Mouse (Mus musculus) cerebellum, adult 11-12 months (tissue): ENCODE measurements around the gene Tmem87b.
A peak's percentile ranks its signal among the peaks of the same experiment; 100 is the strongest.

Source experiments
- DNase-seq: peaks from one replicate; pipeline ENCODE4 v3.0.0; 2022

Gene Tmem87b

GRCm38 (mm10) chr2:128817786-128818681 is at the start of gene Tmem87b:
Gene Tmem87b (plus strand): TSS chr2:128818118.
- peak; percentile 98 for DNase-seq

DNA sequence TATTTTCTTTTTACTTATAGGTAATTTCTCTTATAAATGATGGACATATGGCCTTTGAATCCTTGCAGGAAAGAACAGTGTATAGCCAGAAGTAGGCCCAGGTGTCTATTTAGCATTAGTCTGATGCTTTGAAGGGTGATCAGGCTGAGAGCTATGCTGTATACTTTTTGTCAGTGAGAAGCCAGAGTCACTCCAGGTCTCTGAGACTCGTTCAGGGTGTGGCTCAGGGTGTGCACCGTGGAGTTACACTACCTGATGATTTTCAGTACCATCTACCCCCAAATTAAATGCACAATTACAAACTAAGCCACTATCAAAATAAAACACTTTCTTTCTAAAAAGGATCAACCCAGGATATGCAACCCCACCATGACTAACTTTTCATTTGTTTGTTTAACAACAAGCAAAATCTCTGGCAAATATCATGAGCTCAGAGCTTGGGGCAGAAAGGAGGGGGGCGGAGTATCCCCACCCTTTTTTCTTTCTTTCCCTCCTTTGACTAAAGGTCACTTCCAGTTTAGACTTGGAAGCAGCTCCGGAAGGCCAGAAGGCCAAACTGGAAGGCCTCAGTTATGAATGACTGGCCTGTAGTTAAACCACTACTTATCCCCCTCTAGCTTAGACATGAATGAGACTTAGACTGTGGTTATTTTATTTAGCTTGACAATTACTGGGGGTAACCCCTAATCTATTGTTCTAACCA is 49.2 kb upstream of the Tmem87b start:
- no peak for DNase-seq

DNA sequence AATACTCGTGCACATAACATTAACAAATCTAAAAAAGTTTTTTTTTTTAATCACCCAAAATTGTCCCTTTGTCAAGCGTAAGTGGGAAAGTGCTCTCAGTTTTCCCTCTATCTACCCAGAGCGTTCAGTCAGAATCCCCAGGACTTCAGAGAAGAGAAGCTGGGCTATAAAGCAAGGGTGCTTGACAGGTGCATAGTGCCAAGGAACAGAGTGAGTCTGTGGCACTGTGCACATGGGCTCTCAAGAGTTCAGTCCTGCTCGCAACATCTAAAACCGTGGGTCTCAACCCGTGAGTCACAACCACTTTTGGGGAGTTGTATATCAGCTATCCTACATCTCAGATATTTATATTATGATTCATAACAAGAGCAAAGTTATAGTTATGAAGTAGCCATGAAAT is 47.4 kb upstream of the Tmem87b start:
- no peak for DNase-seq

- no peak for DNase-seq
These were observed 46.9 kb upstream of the Tmem87b start for GRCm38 (mm10) chr2:128771048-128771447.

- DNase-seq, result no peak
These were observed 46.1 kb upstream of the Tmem87b start for GRCm38 (mm10) chr2:128771750-128772338.

- DNase-seq, result no peak
These were observed 35.7 kb upstream of the Tmem87b start for GRCm38 (mm10) chr2:128782231-128782630.

DNA sequence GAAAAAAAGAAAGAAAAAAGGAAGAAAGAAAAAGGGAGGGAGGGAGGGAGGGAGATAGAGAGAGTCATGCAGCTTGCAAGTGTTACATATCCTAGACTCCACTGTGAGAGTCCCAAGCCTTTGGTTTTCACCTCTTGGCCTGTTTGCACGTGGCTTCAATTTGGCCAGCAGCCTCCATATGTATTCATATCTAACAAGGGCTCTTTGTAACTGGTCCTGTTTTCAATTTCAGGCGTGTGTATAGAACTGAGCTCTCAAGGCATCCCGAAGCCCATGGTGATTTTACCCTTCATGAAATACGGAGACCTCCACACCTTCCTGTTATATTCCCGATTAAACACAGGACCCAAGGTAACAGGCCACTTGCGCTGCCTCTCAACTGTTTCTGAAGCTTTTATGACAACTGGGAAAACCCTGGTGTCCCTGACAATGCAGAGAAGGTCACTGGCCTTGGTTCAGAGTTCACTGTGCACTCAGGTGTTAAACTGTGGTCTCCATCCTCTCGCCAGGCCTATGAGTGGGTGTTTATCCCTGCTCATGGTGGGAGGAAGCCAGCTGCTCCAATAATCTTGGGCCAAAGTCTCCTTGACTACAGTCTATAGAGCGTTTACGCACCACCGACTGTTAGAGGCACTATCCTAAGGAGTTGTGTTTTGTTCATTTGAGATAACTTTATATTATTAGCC is 34.1 kb upstream of the Tmem87b start:
- DNase-seq, result no peak

GRCm38 (mm10) chr2:128784814-128785213 is 33.1 kb upstream of the Tmem87b start:
- no peak for DNase-seq

DNA sequence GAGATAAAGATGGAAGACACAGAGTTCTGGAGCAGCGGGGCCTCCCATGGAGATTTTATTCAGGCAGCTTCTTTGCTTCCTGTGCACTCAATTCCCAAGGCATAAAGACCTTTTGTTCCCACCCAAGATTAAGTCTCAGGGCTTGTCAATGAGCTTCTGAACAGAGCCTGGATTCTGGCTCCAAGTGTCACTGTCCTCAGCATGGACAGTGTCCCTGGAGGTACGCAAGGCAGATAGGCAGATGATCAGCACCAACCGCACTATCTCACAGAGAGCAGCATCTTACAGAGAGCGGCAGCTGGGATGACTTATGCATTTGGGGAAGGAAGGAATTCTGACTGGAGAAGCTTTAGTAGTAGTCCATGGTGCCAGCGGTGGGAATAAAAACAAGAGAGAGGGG is 31.6 kb upstream of the Tmem87b start:
- DNase-seq, result no peak

DNA sequence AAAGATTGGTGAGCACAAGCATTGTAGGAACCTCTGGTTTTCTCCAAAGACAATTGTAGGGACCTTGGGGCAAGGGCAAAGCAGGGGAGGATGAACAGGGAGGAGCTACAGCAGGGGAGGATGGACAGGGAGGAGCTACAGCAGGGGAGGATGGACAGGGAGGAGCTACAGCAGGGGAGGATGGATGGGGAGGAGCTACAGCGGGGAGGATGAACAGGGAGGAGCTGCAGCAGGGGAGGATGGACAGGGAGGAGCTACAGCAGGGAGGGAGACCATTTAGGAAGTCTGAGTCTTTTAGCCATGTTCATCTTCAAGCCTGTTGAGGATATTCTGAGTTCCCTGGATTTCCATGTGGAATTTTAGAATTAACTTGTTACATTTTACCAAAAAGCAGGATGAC is 31.1 kb upstream of the Tmem87b start:
- no peak for DNase-seq

DNA sequence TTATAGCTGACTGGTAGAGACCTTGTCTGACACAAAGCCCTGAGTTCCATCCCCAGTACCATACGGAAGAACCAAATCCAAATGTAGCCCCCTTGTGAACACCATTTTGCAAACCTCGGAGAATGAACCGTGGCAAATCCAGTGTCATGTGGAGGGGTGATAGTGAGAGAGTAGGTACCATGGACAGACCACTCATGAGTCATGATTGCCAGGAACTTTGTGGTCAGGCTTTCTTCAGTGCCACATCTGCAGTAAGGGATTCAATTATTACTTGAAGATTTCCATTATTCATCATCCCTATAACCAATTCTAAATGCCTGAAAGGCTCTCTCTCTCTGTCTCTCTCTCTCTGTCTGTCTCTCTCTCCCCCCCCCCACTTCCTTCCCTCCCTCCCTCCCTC is 30.1 kb upstream of the Tmem87b start:
- DNase-seq, result no peak

DNA sequence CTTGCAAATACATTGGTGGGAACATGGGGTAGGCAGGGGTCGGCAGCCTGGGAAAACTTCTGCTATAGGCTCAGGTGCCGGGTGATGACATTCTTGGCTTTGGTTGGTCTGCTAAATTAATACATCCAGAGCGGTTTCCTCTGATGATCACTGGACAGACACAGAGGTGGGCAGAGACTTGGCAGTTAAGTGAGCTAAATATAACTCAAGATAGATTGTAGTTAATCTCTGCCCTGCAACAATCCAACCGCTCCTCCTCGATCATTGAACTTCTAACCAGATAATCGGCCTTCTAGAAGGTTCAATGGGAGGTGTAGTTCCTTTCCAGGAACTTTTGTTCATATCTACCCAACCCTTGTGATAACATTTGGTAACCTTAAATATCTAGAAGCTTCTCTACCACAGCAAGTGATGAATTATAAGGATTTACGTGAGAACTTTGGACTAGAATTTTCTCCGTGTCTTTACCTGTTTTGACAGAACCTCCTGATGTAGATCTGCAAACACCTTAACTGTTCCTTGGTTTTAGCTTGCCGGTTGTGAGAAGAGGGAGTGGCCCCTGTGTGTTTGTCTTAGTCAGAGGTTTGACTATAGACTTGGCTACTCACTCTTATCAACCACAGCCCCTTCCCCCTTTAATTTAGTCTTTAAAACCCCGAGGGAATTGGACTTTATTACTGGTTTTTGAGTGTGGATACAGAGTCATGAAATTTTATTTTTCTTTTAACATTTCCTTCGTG is 26.9 kb upstream of the Tmem87b start:
- no peak for DNase-seq

DNA sequence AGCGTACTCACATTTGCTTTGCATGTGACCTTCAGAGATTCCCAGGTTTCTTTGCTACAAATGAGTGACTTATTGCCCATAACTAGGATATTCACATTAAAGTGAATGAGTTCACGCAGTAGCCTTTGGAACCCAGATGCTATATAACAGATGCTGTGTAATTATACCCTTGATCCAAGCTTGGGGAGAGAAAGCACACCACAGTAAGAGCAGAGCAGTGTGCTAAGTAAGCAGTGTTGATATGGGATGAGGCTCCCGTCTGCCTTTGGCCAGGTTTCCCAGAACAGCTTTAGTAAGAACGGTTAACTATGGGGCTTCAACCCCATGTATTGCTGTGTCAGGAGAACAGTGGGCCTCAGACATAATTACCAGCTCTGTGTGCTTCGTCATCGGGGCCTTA is 24.0 kb upstream of the Tmem87b start:
- no peak for DNase-seq

DNA sequence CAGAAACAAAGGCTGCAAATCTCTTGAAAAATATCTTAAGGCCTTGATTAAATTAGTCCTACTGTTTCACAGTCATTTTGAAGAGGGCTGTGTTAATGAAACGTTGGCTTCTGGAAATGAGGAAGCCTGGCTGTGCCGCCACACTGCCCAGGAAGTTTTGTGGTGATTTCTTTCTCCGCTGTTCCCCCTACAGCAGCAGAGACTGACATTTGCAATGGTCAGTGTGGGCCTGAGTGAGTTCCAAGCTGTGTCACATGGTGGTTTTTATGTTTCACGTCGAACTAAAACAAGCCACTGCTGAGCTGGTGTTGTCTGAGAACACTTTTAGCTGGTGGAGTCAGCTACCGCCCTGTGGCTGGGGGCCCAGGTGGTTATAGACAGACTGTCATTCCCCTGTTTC is 21.5 kb upstream of the Tmem87b start:
- DNase-seq, result no peak

DNA sequence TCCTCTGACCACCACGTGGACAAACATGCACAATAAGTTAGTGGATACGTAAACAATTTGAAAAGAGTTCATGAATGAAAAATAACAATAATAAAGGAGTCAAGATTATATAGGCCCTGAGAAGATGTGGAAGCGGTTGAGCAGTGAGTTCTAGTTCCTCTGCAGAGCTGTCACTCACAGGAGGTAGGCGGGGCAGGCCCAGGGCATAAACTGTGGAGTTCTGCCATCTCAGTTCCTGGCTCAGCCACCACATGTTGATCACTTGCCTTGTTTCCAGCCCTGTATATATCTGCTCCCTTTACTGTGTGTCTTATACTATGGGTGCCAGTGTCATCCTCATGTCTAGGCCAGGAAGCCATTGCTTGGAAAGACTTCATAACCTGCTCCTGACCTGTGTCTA is 14.5 kb upstream of the Tmem87b start:
- no peak for DNase-seq

GRCm38 (mm10) chr2:128805341-128805740 is 12.6 kb upstream of the Tmem87b start:
- DNase-seq, result no peak

DNA sequence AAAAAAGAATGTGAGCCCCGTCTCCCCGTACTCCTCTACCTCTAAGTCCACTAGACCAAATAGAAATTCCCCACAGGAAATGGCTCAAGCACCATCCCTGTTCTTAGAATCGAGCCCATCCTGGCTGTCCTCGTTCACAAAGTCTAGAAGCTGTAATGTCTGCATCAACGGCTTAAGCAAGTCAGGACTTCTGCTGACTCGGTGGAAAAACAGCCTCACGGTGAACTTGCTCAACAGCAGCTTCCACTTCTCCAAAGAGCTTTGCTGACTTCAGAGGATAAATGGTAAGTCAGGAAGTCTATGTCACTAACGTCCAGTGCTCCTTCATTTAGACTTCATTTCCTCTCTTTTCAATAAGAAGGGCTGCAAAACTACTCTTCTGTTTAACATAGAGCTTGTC is 11.4 kb upstream of the Tmem87b start:
- DNase-seq, result no peak

- DNase-seq, result no peak
These were observed 5.2 kb upstream of the Tmem87b start for GRCm38 (mm10) chr2:128812761-128813160.

- peak; percentile 39 for DNase-seq
These were observed 1.6 kb upstream of the Tmem87b start for GRCm38 (mm10) chr2:128816311-128816710.

GRCm38 (mm10) chr2:128816916-128817315 is 1.0 kb upstream of the Tmem87b start:
- no peak for DNase-seq

DNA sequence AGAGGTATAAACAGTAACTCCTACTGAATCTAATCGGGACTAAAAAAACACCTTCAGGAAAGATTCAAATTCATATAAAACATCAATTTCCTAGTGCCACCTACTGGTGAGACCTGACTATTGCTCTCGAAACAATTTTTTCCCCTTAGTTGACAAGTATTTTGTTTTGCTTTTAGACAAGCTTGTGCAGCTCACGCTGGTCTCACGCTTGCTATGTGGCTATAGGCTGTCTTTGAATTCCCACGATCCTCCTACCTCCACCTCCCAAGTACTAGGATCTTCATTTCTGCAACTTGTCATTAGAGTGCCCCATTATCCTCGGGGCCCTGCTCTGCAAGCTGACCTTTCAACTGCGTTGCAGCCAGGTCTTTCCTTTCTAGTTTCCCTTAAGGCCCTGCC is 532 bp upstream of the Tmem87b start:
- DNase-seq, result no peak

GRCm38 (mm10) chr2:128818956-128819643 is 1.2 kb downstream of the Tmem87b start:
- no peak for DNase-seq
